Mouse (Mus musculus): ENCODE measurements around the gene St6galnac1. TPM values are rescaled to one million over a fixed set of nuclear protein-coding genes. Genes with fewer than 3 reads are reported as not detected.

The St6galnac1 gene
- polyA plus RNA-seq, 1 experiment from 2014 or later: not detected

GRCm38 (mm10) chr11:116806136-116807071 is 31.1 kb upstream of the St6galnac1 start:
- Histone ChIP-seq H3K9me3 (no peaks in the 10 kb centered on the region), H3K9ac (peak overlapping the region; percentile 10; the same call in 1 of the 2 replicates), H3K4me3 (no peak overlapping the region), H3K4me1 (peaks cover 26% of the 10 kb centered on the region), H3K27ac (0 out of 2 replicates have a peak overlapping the region, but pooled peaks have one; percentile 4), H3K4me2 (replicated peaks) (no peak overlapping the region), H3K27me3 (no peaks in the 10 kb centered on the region; the same call in 1 of the 2 replicates), H3K36me3 (no peaks in the 10 kb centered on the region)
- 76% methylated on average over 15 of the region's 15 CpGs for WGBS
- ATAC-seq (ENCODE audit: low FRiP score, low read depth): no peak

- no peaks in the 10 kb centered on the region for H3K9me3 ChIP-seq
- 88% methylated on average over 5 of the region's 5 CpGs for WGBS
These were observed 27.4 kb upstream of the St6galnac1 start for GRCm38 (mm10) chr11:116802709-116803108.

GRCm38 (mm10) chr11:116801106-116801505 is 25.8 kb upstream of the St6galnac1 start:
- H3K9ac ChIP-seq: no peak overlapping the region
- no peak for ATAC-seq (ENCODE audit: low FRiP score, low read depth)
- 72% methylated on average over 5 of the region's 5 CpGs for WGBS
- no peak overlapping the region for H3K4me2 ChIP-seq (replicated peaks)
- no peaks in the 10 kb centered on the region for H3K27me3 ChIP-seq
- no peaks in the 10 kb centered on the region for H3K36me3 ChIP-seq
- H3K4me1 ChIP-seq: 0 out of 2 replicates have a peak, but pooled peaks cover 5% of the 10 kb centered on the region
- no peak overlapping the region for H3K4me3 ChIP-seq
- H3K9me3 ChIP-seq: no peaks in the 10 kb centered on the region
- H3K27ac ChIP-seq: no peak overlapping the region

More at GRCm38 (mm10) chr11:116802709-116803108, 27.4 kb upstream of the St6galnac1 start:
- ATAC-seq (ENCODE audit: low FRiP score, low read depth): no peak
- peaks cover 15% of the 10 kb centered on the region for H3K4me1 ChIP-seq
- H3K4me3 ChIP-seq: no peak overlapping the region
- no peak overlapping the region for H3K4me2 ChIP-seq (replicated peaks)
- H3K9ac ChIP-seq: no peak overlapping the region
- no peak overlapping the region for H3K27ac ChIP-seq
- no peaks in the 10 kb centered on the region for H3K27me3 ChIP-seq
- H3K36me3 ChIP-seq: no peaks in the 10 kb centered on the region

- ATAC-seq (ENCODE audit: low FRiP score, low read depth): no peak
- 84% methylated on average over 5 of the region's 5 CpGs for WGBS
- no peaks in the 10 kb centered on the region for H3K9me3 ChIP-seq
These were observed 24.1 kb upstream of the St6galnac1 start for GRCm38 (mm10) chr11:116799364-116799763.

DNA sequence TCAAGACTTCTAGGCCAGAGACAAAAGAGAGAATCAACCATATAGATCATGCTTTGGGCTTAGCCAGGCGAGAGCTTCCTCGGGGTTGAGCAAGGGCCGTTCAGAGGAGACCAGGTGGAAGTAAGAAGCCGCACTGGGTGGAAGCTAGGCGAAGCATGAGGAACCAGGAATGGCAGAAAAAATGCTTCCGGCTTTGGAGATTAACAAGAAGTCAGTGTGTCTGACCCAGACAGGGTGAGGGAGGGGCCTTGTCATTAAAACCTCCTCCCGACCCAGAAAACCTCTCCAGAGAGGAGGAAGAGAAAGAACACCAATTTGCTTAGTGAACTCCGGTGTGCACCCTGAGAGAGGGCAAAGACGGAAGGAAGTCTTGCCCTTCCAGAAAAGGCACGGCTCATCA is 8.9 kb upstream of the St6galnac1 start:
- WGBS: 89% methylated on average over 10 of the region's 10 CpGs
- no peaks in the 10 kb centered on the region for H3K27me3 ChIP-seq
- ATAC-seq (ENCODE audit: low FRiP score, low read depth): no peak
- H3K27ac ChIP-seq: no peak overlapping the region
- no peak overlapping the region for H3K4me2 ChIP-seq (replicated peaks)
- no peaks in the 10 kb centered on the region for H3K36me3 ChIP-seq
- peaks cover 4% of the 10 kb centered on the region; the same call in 1 of the 2 replicates for H3K9me3 ChIP-seq
- peaks cover 13% of the 10 kb centered on the region for H3K4me1 ChIP-seq
- H3K4me3 ChIP-seq: no peak overlapping the region
- no peak overlapping the region for H3K9ac ChIP-seq

More at GRCm38 (mm10) chr11:116799364-116799763, 24.1 kb upstream of the St6galnac1 start:
- Histone ChIP-seq H3K27ac (no peak overlapping the region), H3K4me3 (no peak overlapping the region), H3K4me2 (replicated peaks) (no peak overlapping the region), H3K4me1 (0 out of 2 replicates have a peak, but pooled peaks cover 5% of the 10 kb centered on the region), H3K36me3 (no peaks in the 10 kb centered on the region), H3K27me3 (no peaks in the 10 kb centered on the region), H3K9ac (no peak overlapping the region)

GRCm38 (mm10) chr11:116782737-116783145 is 7.4 kb upstream of the St6galnac1 start:
- H3K4me2 ChIP-seq (replicated peaks): 0 out of 2 replicates have a peak overlapping the region, but pooled peaks have one; percentile 19
- H3K27me3 ChIP-seq: no peaks in the 10 kb centered on the region
- H3K9ac ChIP-seq: no peak overlapping the region
- no peak overlapping the region for H3K4me3 ChIP-seq
- 47% methylated on average over 9 of the region's 9 CpGs for WGBS
- H3K4me1 ChIP-seq: peaks cover 13% of the 10 kb centered on the region
- no peak for ATAC-seq (ENCODE audit: low FRiP score, low read depth)
- no peak overlapping the region for H3K27ac ChIP-seq
- no peaks in the 10 kb centered on the region for H3K36me3 ChIP-seq
- peaks cover 4% of the 10 kb centered on the region; the same call in 1 of the 2 replicates for H3K9me3 ChIP-seq

GRCm38 (mm10) chr11:116773205-116773604 is 2.1 kb downstream of the St6galnac1 start:
- no peak overlapping the region for H3K4me2 ChIP-seq (replicated peaks)
- H3K27ac ChIP-seq: no peak overlapping the region
- no peak for ATAC-seq (ENCODE audit: low FRiP score, low read depth)
- no peak overlapping the region for H3K4me3 ChIP-seq
- H3K27me3 ChIP-seq: no peaks in the 10 kb centered on the region
- H3K9ac ChIP-seq: no peak overlapping the region
- 54% methylated on average over 2 of the region's 2 CpGs for WGBS
- no peaks in the 10 kb centered on the region for H3K4me1 ChIP-seq
- no peaks in the 10 kb centered on the region for H3K9me3 ChIP-seq
- H3K36me3 ChIP-seq: no peaks in the 10 kb centered on the region

- ATAC-seq (ENCODE audit: low FRiP score, low read depth): no peak
- no peaks in the 10 kb centered on the region for H3K27me3 ChIP-seq
- no peak overlapping the region for H3K4me2 ChIP-seq (replicated peaks)
- H3K4me1 ChIP-seq: no peaks in the 10 kb centered on the region
- H3K9ac ChIP-seq: no peak overlapping the region
- no peaks in the 10 kb centered on the region for H3K36me3 ChIP-seq
- no peak overlapping the region for H3K27ac ChIP-seq
- H3K4me3 ChIP-seq: no peak overlapping the region
- H3K9me3 ChIP-seq: no peaks in the 10 kb centered on the region
- WGBS: 80% methylated on average over 5 of the region's 5 CpGs
These were observed 5.4 kb downstream of the St6galnac1 start for GRCm38 (mm10) chr11:116769873-116770272.

DNA sequence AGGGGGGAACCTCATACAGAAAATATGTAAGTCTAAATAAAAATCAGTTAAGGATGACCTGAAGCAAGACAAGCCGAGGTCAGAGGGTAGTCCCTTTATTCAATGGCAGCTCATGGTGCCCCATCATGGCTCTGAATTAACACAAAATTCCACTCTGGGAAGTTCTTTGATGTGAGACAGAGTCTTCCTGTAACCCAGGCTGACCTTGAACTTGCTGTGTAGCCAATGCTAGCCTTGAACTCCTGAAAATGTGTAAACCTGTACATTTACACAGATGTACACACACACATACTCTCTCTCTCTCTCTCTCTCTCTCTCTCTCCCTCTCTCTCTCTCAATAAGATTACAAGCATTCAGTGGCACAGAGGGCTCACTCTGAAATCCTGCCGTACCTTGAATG is 10.4 kb downstream of the St6galnac1 start:
- no peaks in the 10 kb centered on the region for H3K9me3 ChIP-seq
- no peak overlapping the region for H3K27ac ChIP-seq
- no peaks in the 10 kb centered on the region for H3K27me3 ChIP-seq
- ATAC-seq (ENCODE audit: low FRiP score, low read depth): no peak
- no peak overlapping the region for H3K4me2 ChIP-seq (replicated peaks)
- H3K36me3 ChIP-seq: no peaks in the 10 kb centered on the region
- H3K9ac ChIP-seq: no peak overlapping the region
- H3K4me3 ChIP-seq: no peak overlapping the region
- H3K4me1 ChIP-seq: no peaks in the 10 kb centered on the region
- 88% methylated on average over 2 of the region's 2 CpGs for WGBS

DNA sequence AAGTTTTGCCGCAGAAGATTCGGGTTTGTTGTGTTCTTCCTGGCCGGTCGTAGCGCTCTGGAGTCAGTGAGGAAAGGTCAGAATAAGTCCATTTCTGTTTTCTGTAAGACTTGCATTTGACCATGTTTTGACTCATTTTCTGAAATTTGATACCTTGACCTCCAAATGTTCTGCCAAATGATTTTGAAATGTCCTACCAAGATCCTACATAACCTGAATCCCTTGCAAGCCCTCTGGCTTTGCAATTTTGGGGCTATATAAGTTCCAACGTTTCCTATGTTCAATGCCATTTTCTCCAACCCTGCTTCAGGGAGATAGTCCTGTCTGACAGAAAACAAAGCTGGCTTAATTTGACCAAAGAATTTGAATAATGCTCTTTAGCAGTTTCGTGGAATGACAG is 11.0 kb downstream of the St6galnac1 start:
- no peak for ATAC-seq (ENCODE audit: low FRiP score, low read depth)
- Histone ChIP-seq H3K9ac (no peak overlapping the region), H3K4me2 (replicated peaks) (no peak overlapping the region), H3K27me3 (no peaks in the 10 kb centered on the region), H3K4me3 (no peak overlapping the region), H3K9me3 (no peaks in the 10 kb centered on the region), H3K36me3 (no peaks in the 10 kb centered on the region), H3K4me1 (no peaks in the 10 kb centered on the region), H3K27ac (no peak overlapping the region)
- WGBS: 87% methylated on average over 7 of the region's 7 CpGs

GRCm38 (mm10) chr11:116755191-116755590 is 20.1 kb downstream of the St6galnac1 start:
- Histone ChIP-seq H3K36me3 (no peaks in the 10 kb centered on the region), H3K27ac (no peak overlapping the region), H3K4me2 (replicated peaks) (no peak overlapping the region), H3K9ac (no peak overlapping the region), H3K27me3 (no peaks in the 10 kb centered on the region), H3K4me3 (no peak overlapping the region), H3K4me1 (no peaks in the 10 kb centered on the region), H3K9me3 (no peaks in the 10 kb centered on the region)
- 76% methylated on average over 4 of the region's 4 CpGs for WGBS
- no peak for ATAC-seq (ENCODE audit: low FRiP score, low read depth)

GRCm38 (mm10) chr11:116753674-116754470 is 21.4 kb downstream of the St6galnac1 start:
- no peaks in the 10 kb centered on the region for H3K4me1 ChIP-seq
- no peak for ATAC-seq (ENCODE audit: low FRiP score, low read depth)
- no peaks in the 10 kb centered on the region for H3K27me3 ChIP-seq
- H3K4me3 ChIP-seq: no peak overlapping the region
- H3K36me3 ChIP-seq: no peaks in the 10 kb centered on the region
- WGBS: 84% methylated on average over 5 of the region's 5 CpGs
- no peak overlapping the region for H3K27ac ChIP-seq
- no peaks in the 10 kb centered on the region for H3K9me3 ChIP-seq
- H3K9ac ChIP-seq: no peak overlapping the region
- H3K4me2 ChIP-seq (replicated peaks): no peak overlapping the region
